Mouse (Mus musculus) kidney, embryonic 16.5 days (tissue): ENCODE measurements around the gene Man1a2. TPM values are rescaled to one million over a fixed set of nuclear protein-coding genes. Genes with fewer than 3 reads are reported as not detected.

ENCODE experiments used
- ATAC-seq: fragments of 200-750 bp; cut with Nextera tagmentation; 2 replicates; pipeline ENCODE4 v1.8.0; 2017; ENCODE audit warnings: moderate TSS enrichment; ENCODE audit not compliant: low FRiP score, low TSS enrichment
- H3K27ac ChIP-seq: fragments of 300-500 bp; sonication (generic); 2 replicates; pipeline ENCODE4 v1.5.1; 2014; ENCODE audit warnings: low read length
- H3K27me3 ChIP-seq: fragments of 300-500 bp; sonication (generic); 2 replicates; pipeline ENCODE4 v1.6.1; 2014; ENCODE audit warnings: low read length, control low read depth, mixed read lengths; ENCODE audit not compliant: insufficient read depth
- H3K36me3 ChIP-seq: fragments of 300-500 bp; sonication (generic); 2 replicates; pipeline ENCODE4 v1.6.1; 2014; ENCODE audit warnings: low read length, control low read depth, mixed read lengths; ENCODE audit not compliant: insufficient read depth
- H3K4me1 ChIP-seq: fragments of 300-500 bp; sonication (generic); 2 replicates; pipeline ENCODE4 v1.6.1; 2014; ENCODE audit warnings: low read length, control low read depth, mixed read lengths; ENCODE audit not compliant: insufficient read depth
- H3K4me2 ChIP-seq: fragments of 300-500 bp; sonication (generic); replicated peaks from 2 replicates; pipeline ENCODE4 v1.6.1; 2014; ENCODE audit warnings: low read depth, low read length
- H3K4me3 ChIP-seq: fragments of 300-500 bp; sonication (generic); 2 replicates; pipeline ENCODE4 v1.5.1; 2014; ENCODE audit warnings: mild to moderate bottlenecking, low read length
- H3K9ac ChIP-seq: fragments of 300-500 bp; sonication (generic); replicated peaks from 2 replicates; pipeline ENCODE4 v1.6.1; 2014; ENCODE audit warnings: low read length
- H3K9me3 ChIP-seq: fragments of 300-500 bp; sonication (generic); 2 replicates; pipeline ENCODE4 v1.6.1; 2016; ENCODE audit warnings: low read length, control low read depth
- WGBS: fragments of 180-500 bp; shearing (Covaris S2); extraction: QIAGEN DNeasy Blood & Tissue Kit; methylation state at CpG from one replicate; pipeline ENCODE4 v1.1.7; 2014; 5-methylcytosine and 5-hydroxymethylcytosine counted together
- polyA plus RNA-seq: library from polyadenylated mRNA; unstranded; fragments of >200 nt; fragmentation: Nextera tagmentation; extraction: Ambion mirVana; gene quantifications from 2 replicates; pipeline ENCODE4 v1.2.1, GENCODE M21; 2015

The Man1a2 gene
- 43.7 and 48.1 TPM in 2 replicates for polyA plus RNA-seq

GRCm38 (mm10) chr3:100685087-100685762 is at the start of gene Man1a2:
Man1a2 (minus strand) TSS chr3:100685503.
- Histone ChIP-seq H3K27ac (peak within 1 kb of the TSS; percentile 98), H3K4me1 (peaks cover 29% of the 10 kb centered on the region), H3K9me3 (no peaks in the 10 kb centered on the region), H3K4me3 (peak within 1 kb of the TSS; percentile 87), H3K4me2 (peak within 1 kb of the TSS; percentile 87), H3K27me3 (no peaks in the 10 kb centered on the region), H3K36me3 (no peaks in the 10 kb centered on the region), H3K9ac (peak within 1 kb of the TSS; percentile 97)
- ATAC-seq, result peak; percentile 93
- under 1% methylated on average over 81 of the region's 92 CpGs for WGBS

- no peaks in the 10 kb centered on the region for H3K27me3 ChIP-seq
- no peak overlapping the region for H3K27ac ChIP-seq
- WGBS, result 67% methylated on average over 12 of the region's 12 CpGs
- H3K9ac ChIP-seq, result no peak overlapping the region
- H3K36me3 ChIP-seq, result no peaks in the 10 kb centered on the region
- no peak overlapping the region for H3K4me2 ChIP-seq
- no peak for ATAC-seq
- H3K4me3 ChIP-seq, result no peak overlapping the region
- no peaks in the 10 kb centered on the region for H3K9me3 ChIP-seq
- H3K4me1 ChIP-seq, result no peaks in the 10 kb centered on the region
These were observed 49.3 kb upstream of the Man1a2 start for GRCm38 (mm10) chr3:100734482-100735154.

- ATAC-seq, result no peak
- 91% methylated on average over 11 of the region's 11 CpGs for WGBS
These were observed 46.6 kb upstream of the Man1a2 start for GRCm38 (mm10) chr3:100731896-100732295.

GRCm38 (mm10) chr3:100731347-100731746 is 46.0 kb upstream of the Man1a2 start:
- ATAC-seq, result no peak
- Histone ChIP-seq H3K36me3 (no peaks in the 10 kb centered on the region), H3K9me3 (no peaks in the 10 kb centered on the region), H3K9ac (no peak overlapping the region), H3K4me1 (no peaks in the 10 kb centered on the region), H3K27me3 (no peaks in the 10 kb centered on the region), H3K27ac (no peak overlapping the region), H3K4me3 (no peak overlapping the region), H3K4me2 (no peak overlapping the region)
- 90% methylated on average over 3 of the region's 3 CpGs for WGBS

More at GRCm38 (mm10) chr3:100731896-100732295, 46.6 kb upstream of the Man1a2 start:
- Histone ChIP-seq H3K4me3 (no peak overlapping the region), H3K27ac (no peak overlapping the region), H3K4me2 (no peak overlapping the region), H3K4me1 (no peaks in the 10 kb centered on the region), H3K27me3 (no peaks in the 10 kb centered on the region), H3K9me3 (no peaks in the 10 kb centered on the region), H3K36me3 (no peaks in the 10 kb centered on the region), H3K9ac (no peak overlapping the region)

- no peaks in the 10 kb centered on the region for H3K27me3 ChIP-seq
- peaks cover 6% of the 10 kb centered on the region for H3K9me3 ChIP-seq
- no peaks in the 10 kb centered on the region for H3K36me3 ChIP-seq
- no peak overlapping the region for H3K4me2 ChIP-seq
- 61% methylated on average over 4 of the region's 4 CpGs for WGBS
- H3K27ac ChIP-seq, result no peak overlapping the region
- ATAC-seq, result no peak
- no peak overlapping the region for H3K4me3 ChIP-seq
- no peak overlapping the region for H3K9ac ChIP-seq
- no peaks in the 10 kb centered on the region for H3K4me1 ChIP-seq
These were observed 42.9 kb upstream of the Man1a2 start for GRCm38 (mm10) chr3:100728008-100728712.

- H3K27ac ChIP-seq, result no peak overlapping the region
- peaks cover 17% of the 10 kb centered on the region for H3K9me3 ChIP-seq
- no peak overlapping the region for H3K4me2 ChIP-seq
- no peak for ATAC-seq
- H3K9ac ChIP-seq, result no peak overlapping the region
- no peak overlapping the region for H3K4me3 ChIP-seq
- no peaks in the 10 kb centered on the region for H3K27me3 ChIP-seq
- no peaks in the 10 kb centered on the region for H3K36me3 ChIP-seq
- no peaks in the 10 kb centered on the region for H3K4me1 ChIP-seq
- WGBS, result 66% methylated on average over 11 of the region's 11 CpGs
These were observed 40.8 kb upstream of the Man1a2 start for GRCm38 (mm10) chr3:100725960-100726674.

- no peaks in the 10 kb centered on the region for H3K36me3 ChIP-seq
- no peak for ATAC-seq
- H3K9ac ChIP-seq, result no peak overlapping the region
- H3K27ac ChIP-seq, result no peak overlapping the region
- H3K27me3 ChIP-seq, result no peaks in the 10 kb centered on the region
- H3K9me3 ChIP-seq, result peaks cover 17% of the 10 kb centered on the region
- H3K4me2 ChIP-seq, result no peak overlapping the region
- WGBS, result 87% methylated on average over 5 of the region's 5 CpGs
- no peak overlapping the region for H3K4me3 ChIP-seq
- H3K4me1 ChIP-seq, result no peaks in the 10 kb centered on the region
These were observed 35.5 kb upstream of the Man1a2 start for GRCm38 (mm10) chr3:100720786-100721300.

- Histone ChIP-seq H3K27ac (no peak overlapping the region), H3K27me3 (no peaks in the 10 kb centered on the region), H3K4me2 (no peak overlapping the region), H3K9me3 (no peaks in the 10 kb centered on the region), H3K4me3 (no peak overlapping the region), H3K4me1 (peaks cover 12% of the 10 kb centered on the region; the same call in 1 of the 2 replicates), H3K9ac (no peak overlapping the region), H3K36me3 (no peaks in the 10 kb centered on the region)
- 59% methylated on average over 7 of the region's 7 CpGs for WGBS
- ATAC-seq, result no peak
These were observed 30.9 kb upstream of the Man1a2 start for GRCm38 (mm10) chr3:100716241-100716640.

- no peaks in the 10 kb centered on the region for H3K36me3 ChIP-seq
- ATAC-seq, result no peak
- H3K4me2 ChIP-seq, result no peak overlapping the region
- peaks cover 12% of the 10 kb centered on the region; the same call in 1 of the 2 replicates for H3K4me1 ChIP-seq
- no peaks in the 10 kb centered on the region for H3K9me3 ChIP-seq
- H3K27me3 ChIP-seq, result no peaks in the 10 kb centered on the region
- H3K9ac ChIP-seq, result no peak overlapping the region
- WGBS, result 71% methylated on average over 4 of the region's 4 CpGs
- no peak overlapping the region for H3K27ac ChIP-seq
- no peak overlapping the region for H3K4me3 ChIP-seq
These were observed 30.1 kb upstream of the Man1a2 start for GRCm38 (mm10) chr3:100715367-100715766.
